Mouse (Mus musculus): Measurements from ENCODE around the gene Acat1. TPM values are rescaled to one million over a fixed set of nuclear protein-coding genes. Genes with fewer than 3 reads are reported as not detected.

Acat1 gene
- 50.9 TPM for polyA plus RNA-seq (2017; shearing (Covaris generic))

DNA sequence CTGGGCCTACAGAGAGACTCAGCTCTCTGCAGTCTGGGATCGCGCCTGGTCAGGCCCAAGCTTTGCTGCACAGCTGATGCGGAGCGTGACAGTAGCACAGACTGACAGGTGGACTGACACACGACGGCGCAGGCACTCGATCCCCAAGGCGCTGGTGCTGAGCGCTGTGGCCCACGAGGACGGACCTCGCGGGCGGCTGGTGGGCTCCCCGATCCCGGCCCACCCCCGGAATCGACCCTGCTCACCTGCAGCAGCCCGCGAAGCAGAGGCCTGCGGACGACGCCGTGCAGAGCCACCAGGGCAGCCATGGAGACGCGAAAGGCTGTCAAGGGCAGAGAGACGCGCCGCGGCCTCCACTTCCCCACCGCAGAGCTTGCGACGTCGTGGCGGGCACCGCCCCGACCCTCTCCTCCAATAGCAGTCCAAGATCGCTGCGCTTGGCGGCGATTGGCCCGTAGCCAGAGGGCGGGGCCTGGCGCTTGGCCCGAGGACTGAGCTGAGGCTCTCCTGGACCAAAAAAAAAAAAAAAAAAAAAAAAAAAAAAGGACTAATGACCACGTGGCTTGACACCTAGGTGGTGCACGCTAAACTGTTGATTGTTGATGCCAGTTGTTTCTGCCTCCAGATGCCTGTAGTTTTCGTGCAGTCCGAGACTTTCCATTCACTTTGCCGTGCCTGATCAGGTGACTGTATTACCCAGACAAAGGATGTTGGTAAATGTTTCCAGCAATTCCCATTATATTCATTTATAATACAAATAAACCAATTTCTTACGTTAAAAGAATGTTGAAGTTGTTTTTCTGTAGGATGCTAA is at the start of gene Acat1:
Acat1 (minus strand) TSS at position 415 of the 814 bp plus-strand sequence.

DNA sequence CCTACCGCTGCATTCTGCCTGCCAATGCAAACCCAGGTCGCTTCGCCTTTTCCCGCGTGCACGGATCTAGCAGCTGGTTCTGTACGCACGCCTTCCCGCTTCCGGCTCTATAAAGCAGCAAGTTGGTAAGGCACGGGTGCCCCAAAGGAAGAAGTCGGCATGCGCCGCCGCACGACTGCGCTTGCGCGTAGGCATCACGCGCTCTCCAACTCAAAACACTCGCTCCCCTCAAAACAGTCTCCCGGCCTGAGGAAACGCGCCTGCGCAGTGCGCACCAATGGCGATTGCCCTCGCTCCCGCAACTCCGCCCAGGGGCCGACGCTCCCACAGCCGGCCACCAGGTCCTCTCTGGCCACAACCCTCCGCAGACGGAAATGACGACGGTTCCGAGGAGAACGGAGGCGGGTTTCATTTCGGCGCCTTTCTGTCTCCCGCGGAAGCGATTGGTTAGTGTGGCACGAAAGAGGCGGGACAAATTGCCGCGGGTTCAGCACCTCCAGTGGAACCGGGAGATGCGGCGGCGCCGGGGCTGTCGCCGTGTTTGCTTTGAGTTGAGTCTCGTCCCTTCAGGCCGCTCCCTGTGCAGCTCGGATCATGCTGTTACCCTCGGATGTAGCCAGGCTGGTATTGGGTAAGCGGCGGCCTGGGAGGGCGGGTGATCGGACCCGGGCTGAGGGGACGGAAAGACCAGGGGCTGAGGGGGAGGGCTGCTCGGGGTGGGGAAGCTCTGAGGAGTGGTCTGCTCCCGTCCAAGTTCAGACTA is 73.4 kb downstream of the Acat1 start, which contains the start of the genes Atm and Npat:
Atm (minus strand) TSS at position 183 of the 763 bp plus-strand sequence.
Npat (plus strand) TSS at position 490 of the 763 bp plus-strand sequence.

Other genes with a start within 250 kb of the Acat1 start
- gene Kdelc2, start 226.4 kb downstream of the Acat1 start, polyA plus RNA-seq (2017; shearing (Covaris generic)), result 1.6 TPM
- gene 4930550C14Rik, start 208.1 kb downstream of the Acat1 start, polyA plus RNA-seq (2017; shearing (Covaris generic)), result 0.51 TPM
- gene Atm, start 73.6 kb downstream of the Acat1 start, polyA plus RNA-seq (2017; shearing (Covaris generic)), result 22.6 TPM
- 19.3 TPM for gene Npat, start 73.3 kb downstream of the Acat1 start, polyA plus RNA-seq (2017; shearing (Covaris generic))
- gene Cul5, start 59.6 kb upstream of the Acat1 start, polyA plus RNA-seq (2017; shearing (Covaris generic)), result 27.3 TPM
- gene Rab39, start 95.8 kb upstream of the Acat1 start, polyA plus RNA-seq (2017; shearing (Covaris generic)), result not detected
- 16.5 TPM for gene Slc35f2, start 161.2 kb upstream of the Acat1 start, polyA plus RNA-seq (2017; shearing (Covaris generic))
- not detected for gene Sln, start 239.8 kb upstream of the Acat1 start, polyA plus RNA-seq (2017; shearing (Covaris generic))

Measured in effector memory CD4-positive, alpha-beta T cell, adult 5 months (primary cell).